Mouse (Mus musculus) stomach, postnatal 0 days (tissue): ENCODE measurements around the gene Tmem159. TPM values are rescaled to one million over a fixed set of nuclear protein-coding genes. Genes with fewer than 3 reads are reported as not detected.

Experiments
- ATAC-seq: fragments of 200-750 bp; cut with Nextera tagmentation; 2 replicates; pipeline ENCODE4 v1.8.0; 2017; ENCODE audit not compliant: low FRiP score, low TSS enrichment
- DNase-seq: peaks from one replicate; pipeline ENCODE4 v3.0.0-alpha.2; 2016; ENCODE audit warnings: low spot score
- H3K27ac ChIP-seq: fragments of 300-500 bp; sonication (generic); replicated peaks from 2 replicates; pipeline ENCODE4 v1.5.1; 2014; ENCODE audit warnings: mild to moderate bottlenecking, control low read depth
- H3K27me3 ChIP-seq: fragments of 300-500 bp; sonication (generic); 2 replicates; pipeline ENCODE4 v1.6.1; 2014; ENCODE audit warnings: low read length; ENCODE audit not compliant: control insufficient read depth, insufficient read depth
- H3K36me3 ChIP-seq: fragments of 300-500 bp; sonication (generic); 2 replicates; pipeline ENCODE4 v1.6.1; 2014; ENCODE audit warnings: low read length, mixed read lengths; ENCODE audit not compliant: control insufficient read depth, insufficient read depth
- H3K4me1 ChIP-seq: fragments of 300-500 bp; sonication (generic); replicated peaks from 2 replicates; pipeline ENCODE4 v1.6.1; 2014; ENCODE audit warnings: antibody characterized with exemption; ENCODE audit not compliant: control insufficient read depth, insufficient read depth
- H3K4me2 ChIP-seq: fragments of 300-500 bp; sonication (generic); replicated peaks from 2 replicates; pipeline ENCODE4 v1.6.1; 2014; ENCODE audit warnings: low read depth, mild to moderate bottlenecking, control low read depth, moderate library complexity
- H3K4me3 ChIP-seq: fragments of 300-500 bp; sonication (generic); 2 replicates; pipeline ENCODE4 v1.5.1; 2014; ENCODE audit warnings: low read depth, low read length, control low read depth
- H3K9ac ChIP-seq: fragments of 300-500 bp; sonication (generic); 2 replicates; pipeline ENCODE4 v1.6.1; 2014; ENCODE audit warnings: mild to moderate bottlenecking, low read length, control low read depth, mixed read lengths
- H3K9me3 ChIP-seq: fragments of 300-500 bp; sonication (generic); 2 replicates; pipeline ENCODE4 v1.6.1; 2016; ENCODE audit warnings: low read length; ENCODE audit not compliant: control insufficient read depth
- CTCF ChIP-seq: IDR thresholded peaks from 2 replicates; pipeline ENCODE4 v1.5.1; 2016; ENCODE audit warnings: antibody characterized with exemption, low read depth, mild to moderate bottlenecking, moderate library complexity
- EP300 ChIP-seq: optimal IDR thresholded peaks from 2 replicates; pipeline ENCODE3; 2016; ENCODE audit warnings: antibody characterized with exemption
- WGBS: fragments of 180-500 bp; shearing (Covaris S2); extraction: QIAGEN DNeasy Blood & Tissue Kit; methylation state at CpG from one replicate; pipeline ENCODE4 v1.1.7; 2014; 5-methylcytosine and 5-hydroxymethylcytosine counted together
- polyA plus RNA-seq: library from polyadenylated mRNA; unstranded; fragments of >200 nt; fragmentation: Nextera tagmentation; extraction: Ambion mirVana; gene quantifications from 2 replicates; pipeline ENCODE4 v1.2.1, GENCODE M21; 2015

Tmem159 gene
- polyA plus RNA-seq, 1 experiment from 2014 or later = 31.9 TPM

DNA sequence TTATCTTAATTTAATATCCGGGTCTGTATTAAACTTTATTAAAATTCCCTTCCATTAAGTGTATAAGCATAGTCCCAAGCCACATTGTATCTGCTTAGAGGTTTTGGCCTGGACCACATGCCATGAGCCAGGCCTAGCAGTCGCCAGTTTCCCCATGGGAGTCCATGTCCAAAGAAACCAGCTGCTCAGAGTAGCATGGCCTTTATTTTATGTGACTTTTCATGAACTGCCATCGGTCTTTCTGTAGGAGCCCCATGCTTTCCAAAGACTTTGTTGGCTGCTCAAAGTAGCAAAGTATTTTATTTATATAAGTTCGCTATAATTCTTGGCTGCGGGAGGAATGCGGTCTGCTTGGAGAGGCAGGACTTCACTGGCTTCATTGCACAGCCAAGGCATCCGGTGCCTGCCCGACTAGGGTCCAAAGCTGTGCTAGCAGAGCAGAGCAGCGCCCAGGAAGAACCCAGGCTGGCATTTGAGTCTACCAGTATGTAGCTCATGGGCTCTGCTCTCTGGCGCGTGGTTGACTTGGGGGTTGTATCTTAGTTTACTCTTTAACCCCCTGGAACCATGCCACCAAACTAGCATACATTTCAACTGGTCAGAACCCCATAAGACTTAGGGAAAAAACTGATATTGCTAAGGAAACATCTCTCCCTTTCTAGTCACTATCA lies 61.6 kb downstream of the Tmem159 start:
- WGBS = 65% methylated on average over 11 of the region's 11 CpGs
- no peaks in the 10 kb centered on the region for H3K36me3 ChIP-seq
- no peak overlapping the region for H3K9ac ChIP-seq
- ATAC-seq = no peak
- H3K27ac ChIP-seq = no peak overlapping the region
- TF ChIP-seq EP300 (no peak), CTCF (no peak)
- no peak for DNase-seq
- H3K27me3 ChIP-seq = no peaks in the 10 kb centered on the region
- no peaks in the 10 kb centered on the region for H3K9me3 ChIP-seq
- H3K4me1 ChIP-seq = no peaks in the 10 kb centered on the region
- H3K4me2 ChIP-seq = no peak overlapping the region
- H3K4me3 ChIP-seq = no peak overlapping the region

Other genes starting within 250 kb of the Tmem159 start
- gene Lyrm1, start 206.5 kb upstream of the Tmem159 start, polyA plus RNA-seq = 10.7 and 11.2 TPM in 2 replicates
- 11.5 and 12.1 TPM in 2 replicates for gene Dcun1d3, start 206.1 kb upstream of the Tmem159 start, polyA plus RNA-seq
- gene Dnah3, start 7.1 kb upstream of the Tmem159 start, polyA plus RNA-seq = 0.02 TPM in 1 of 2 replicates, not detected in the other
- gene Zp2, start 42.9 kb downstream of the Tmem159 start, polyA plus RNA-seq = not detected in 2 replicates
- 1.1 and 1.2 TPM in 2 replicates for gene Anks4b, start 71.5 kb downstream of the Tmem159 start, polyA plus RNA-seq
- gene Crym, start 99.8 kb downstream of the Tmem159 start, polyA plus RNA-seq = 4.6 and 5.0 TPM in 2 replicates
- 0.07 TPM in 1 of 2 replicates, not detected in the other for gene Abca14, start 101.6 kb downstream of the Tmem159 start, polyA plus RNA-seq
- gene Abca15, start 226.3 kb downstream of the Tmem159 start, polyA plus RNA-seq = not detected in 2 replicates